Mouse (Mus musculus): Measurements from ENCODE around the gene Bcar3. TPM values are rescaled to one million over a fixed set of nuclear protein-coding genes. Genes with fewer than 3 reads are reported as not detected.

Gene Bcar3
- polyA plus RNA-seq, 1 experiment from 2014 or later = 15.9 TPM

- H3K36me3 ChIP-seq (ENCODE audit: insufficient read depth, low read length) = no peaks in the 10 kb centered on the region
- H3K27me3 ChIP-seq (ENCODE audit: insufficient read depth, low read length) = no peaks in the 10 kb centered on the region
- WGBS = 50% methylated on average over 12 of the region's 12 CpGs
- no peak for ATAC-seq (ENCODE audit: low FRiP score, low TSS enrichment)
- peak overlapping the region; percentile 80 for H3K4me2 ChIP-seq (replicated peaks; ENCODE audit: low read depth, low read length)
- peak overlapping the region; percentile 93; the same call in 1 of the 2 replicates for H3K9ac ChIP-seq (replicated peaks; ENCODE audit: low read length)
- peak overlapping the region; percentile 32; the same call in 1 of the 2 replicates for H3K27ac ChIP-seq (ENCODE audit: low read length)
- H3K4me1 ChIP-seq (ENCODE audit: insufficient read depth, low read length) = peaks cover 18% of the 10 kb centered on the region
- no peaks in the 10 kb centered on the region for H3K9me3 ChIP-seq (ENCODE audit: low read length)
- no peak overlapping the region; the same call in 1 of the 2 replicates for H3K4me3 ChIP-seq (ENCODE audit: low read length)
Measured at GRCm38 (mm10) chr3:122291828-122292227, 2.1 kb upstream of the Bcar3 start.

GRCm38 (mm10) chr3:122292300-122293222, 1.4 kb upstream of the Bcar3 start:
- Histone ChIP-seq H3K36me3 (ENCODE audit: insufficient read depth, low read length) (no peaks in the 10 kb centered on the region), H3K27ac (ENCODE audit: low read length) (peak overlapping the region; percentile 97), H3K4me2 (replicated peaks; ENCODE audit: low read depth, low read length) (peak overlapping the region; percentile 80), H3K9ac (replicated peaks; ENCODE audit: low read length) (peak overlapping the region; percentile 93), H3K4me3 (ENCODE audit: low read length) (peak overlapping the region; percentile 82), H3K4me1 (ENCODE audit: insufficient read depth, low read length) (peaks cover 18% of the 10 kb centered on the region), H3K27me3 (ENCODE audit: insufficient read depth, low read length) (no peaks in the 10 kb centered on the region), H3K9me3 (ENCODE audit: low read length) (no peaks in the 10 kb centered on the region)
- 4% methylated on average over 54 of the region's 54 CpGs for WGBS
- peak; percentile 84 for ATAC-seq (ENCODE audit: low FRiP score, low TSS enrichment)

GRCm38 (mm10) chr3:122293223-122293953, 548 bp upstream of the Bcar3 start:
- Histone ChIP-seq H3K36me3 (ENCODE audit: insufficient read depth, low read length) (no peaks in the 10 kb centered on the region), H3K4me3 (ENCODE audit: low read length) (peak overlapping the region; percentile 82), H3K9ac (replicated peaks; ENCODE audit: low read length) (peak overlapping the region; percentile 93), H3K4me1 (ENCODE audit: insufficient read depth, low read length) (peaks cover 18% of the 10 kb centered on the region), H3K9me3 (ENCODE audit: low read length) (no peaks in the 10 kb centered on the region), H3K27ac (ENCODE audit: low read length) (peak overlapping the region; percentile 97), H3K27me3 (ENCODE audit: insufficient read depth, low read length) (no peaks in the 10 kb centered on the region), H3K4me2 (replicated peaks; ENCODE audit: low read depth, low read length) (peak overlapping the region; percentile 80)
- ATAC-seq (ENCODE audit: low FRiP score, low TSS enrichment) = peak; percentile 93
- under 1% methylated on average over 96 of the region's 105 CpGs for WGBS

GRCm38 (mm10) chr3:122295511-122295910, 1.6 kb downstream of the Bcar3 start:
- Histone ChIP-seq H3K27ac (ENCODE audit: low read length) (no peak overlapping the region), H3K4me2 (replicated peaks; ENCODE audit: low read depth, low read length) (no peak overlapping the region), H3K9me3 (ENCODE audit: low read length) (no peaks in the 10 kb centered on the region), H3K27me3 (ENCODE audit: insufficient read depth, low read length) (no peaks in the 10 kb centered on the region), H3K36me3 (ENCODE audit: insufficient read depth, low read length) (no peaks in the 10 kb centered on the region), H3K4me1 (ENCODE audit: insufficient read depth, low read length) (peaks cover 18% of the 10 kb centered on the region), H3K4me3 (ENCODE audit: low read length) (no peak overlapping the region), H3K9ac (replicated peaks; ENCODE audit: low read length) (no peak overlapping the region)
- no peak for ATAC-seq (ENCODE audit: low FRiP score, low TSS enrichment)
- 13% methylated on average over 5 of the region's 5 CpGs for WGBS

GRCm38 (mm10) chr3:122296979-122297378, 3.0 kb downstream of the Bcar3 start:
- Histone ChIP-seq H3K9ac (replicated peaks; ENCODE audit: low read length) (no peak overlapping the region), H3K27ac (ENCODE audit: low read length) (no peak overlapping the region), H3K4me2 (replicated peaks; ENCODE audit: low read depth, low read length) (no peak overlapping the region), H3K4me3 (ENCODE audit: low read length) (no peak overlapping the region), H3K4me1 (ENCODE audit: insufficient read depth, low read length) (peaks cover 26% of the 10 kb centered on the region), H3K27me3 (ENCODE audit: insufficient read depth, low read length) (no peaks in the 10 kb centered on the region), H3K36me3 (ENCODE audit: insufficient read depth, low read length) (no peaks in the 10 kb centered on the region), H3K9me3 (ENCODE audit: low read length) (no peaks in the 10 kb centered on the region)
- ATAC-seq (ENCODE audit: low FRiP score, low TSS enrichment) = no peak
- WGBS = 85% methylated on average over 5 of the region's 5 CpGs

- no peaks in the 10 kb centered on the region for H3K9me3 ChIP-seq (ENCODE audit: low read length)
- H3K9ac ChIP-seq (replicated peaks; ENCODE audit: low read length) = no peak overlapping the region; the same call in 1 of the 2 replicates
- no peak overlapping the region for H3K4me3 ChIP-seq (ENCODE audit: low read length)
- no peaks in the 10 kb centered on the region for H3K27me3 ChIP-seq (ENCODE audit: insufficient read depth, low read length)
- 53% methylated on average over 9 of the region's 9 CpGs for WGBS
- H3K4me1 ChIP-seq (ENCODE audit: insufficient read depth, low read length) = peaks cover 11% of the 10 kb centered on the region; the same call in 1 of the 2 replicates
- peak; percentile 71 for ATAC-seq (ENCODE audit: low FRiP score, low TSS enrichment)
- H3K27ac ChIP-seq (ENCODE audit: low read length) = 0 out of 2 replicates have a peak overlapping the region, but pooled peaks have one; percentile 26
- H3K36me3 ChIP-seq (ENCODE audit: insufficient read depth, low read length) = no peaks in the 10 kb centered on the region
- H3K4me2 ChIP-seq (replicated peaks; ENCODE audit: low read depth, low read length) = no peak overlapping the region
Measured at GRCm38 (mm10) chr3:122300983-122301919, 7.3 kb downstream of the Bcar3 start.

- Histone ChIP-seq H3K4me2 (replicated peaks; ENCODE audit: low read depth, low read length) (no peak overlapping the region), H3K9ac (replicated peaks; ENCODE audit: low read length) (no peak overlapping the region), H3K4me3 (ENCODE audit: low read length) (no peak overlapping the region), H3K27ac (ENCODE audit: low read length) (no peak overlapping the region), H3K4me1 (ENCODE audit: insufficient read depth, low read length) (peaks cover 11% of the 10 kb centered on the region; the same call in 1 of the 2 replicates), H3K27me3 (ENCODE audit: insufficient read depth, low read length) (no peaks in the 10 kb centered on the region), H3K36me3 (ENCODE audit: insufficient read depth, low read length) (no peaks in the 10 kb centered on the region), H3K9me3 (ENCODE audit: low read length) (no peaks in the 10 kb centered on the region)
- 76% methylated on average over 4 of the region's 4 CpGs for WGBS
- no peak for ATAC-seq (ENCODE audit: low FRiP score, low TSS enrichment)
Measured at GRCm38 (mm10) chr3:122304560-122304959, 10.6 kb downstream of the Bcar3 start.

- no peaks in the 10 kb centered on the region for H3K9me3 ChIP-seq (ENCODE audit: low read length)
- 58% methylated on average over 4 of the region's 4 CpGs for WGBS
- no peak overlapping the region for H3K27ac ChIP-seq (ENCODE audit: low read length)
- H3K36me3 ChIP-seq (ENCODE audit: insufficient read depth, low read length) = no peaks in the 10 kb centered on the region
- no peak overlapping the region for H3K4me3 ChIP-seq (ENCODE audit: low read length)
- H3K9ac ChIP-seq (replicated peaks; ENCODE audit: low read length) = no peak overlapping the region
- ATAC-seq (ENCODE audit: low FRiP score, low TSS enrichment) = peak; percentile 31; the same call in 1 of the 2 replicates
- H3K4me1 ChIP-seq (ENCODE audit: insufficient read depth, low read length) = no peaks in the 10 kb centered on the region
- no peak overlapping the region for H3K4me2 ChIP-seq (replicated peaks; ENCODE audit: low read depth, low read length)
- H3K27me3 ChIP-seq (ENCODE audit: insufficient read depth, low read length) = no peaks in the 10 kb centered on the region
Measured at GRCm38 (mm10) chr3:122307894-122308671, 14.1 kb downstream of the Bcar3 start.

All from kidney, embryonic 16.5 days (tissue).